In genomic region chr5:30668637-30669495, GRCm38 (mm10) we compare ENCODE assay signal across 10 mouse cellular contexts. TPM values are rescaled to one million over a fixed set of nuclear protein-coding genes. Genes with fewer than 3 reads are reported as not detected.
A peak's percentile ranks its signal among the peaks of the same experiment; 100 is the strongest.
DNase-seq lines count a peak whose midpoint lies in the region; ATAC-seq and TF ChIP-seq lines count a peak whose summit lies in the region.
"Had no signal": no experiment of that assay in that cellular context is flagged by ENCODE, and none has a peak within 500 bp of the region (broad histone marks: within the 10 kb centered on the region; RNA-seq: fewer than 3 reads in every experiment).

No protein-coding gene starts in this region.

- no peak overlapping the region for H3K9ac ChIP-seq in kidney, embryonic 16.5 days (replicated peaks; ENCODE audit: low read length)
- H3K9ac ChIP-seq in embryonic facial prominence, embryonic 13.5 days = no peak overlapping the region
- H3K9ac ChIP-seq in liver, embryonic 15.5 days = peak overlapping the region; percentile 98

- no peaks in the 10 kb centered on the region for H3K27me3 ChIP-seq in kidney, embryonic 16.5 days (ENCODE audit: insufficient read depth, low read length)
- no peaks in the 10 kb centered on the region for H3K27me3 ChIP-seq in G1E (ENCODE audit: insufficient read depth, low read length)
- no peaks in the 10 kb centered on the region for H3K27me3 ChIP-seq in embryonic facial prominence, embryonic 13.5 days
- H3K27me3 ChIP-seq in liver, embryonic 15.5 days = no peaks in the 10 kb centered on the region
- H3K27me3 ChIP-seq in thymus, adult 2 months (ENCODE audit: control insufficient read depth, insufficient read depth, low read length) = no peaks in the 10 kb centered on the region

- WGBS in kidney, embryonic 16.5 days = 89% methylated on average over 9 of the region's 9 CpGs
- WGBS in embryonic facial prominence, embryonic 13.5 days = 86% methylated on average over 9 of the region's 9 CpGs
- 80% methylated on average over 9 of the region's 9 CpGs for WGBS in liver, embryonic 15.5 days (ENCODE audit: insufficient replicate concordance)
- 97% methylated on average over 9 of the region's 9 CpGs for WGBS in thymus, adult 2 months

- H3K4me1 ChIP-seq in kidney, embryonic 16.5 days (ENCODE audit: insufficient read depth, low read length) = peaks cover 22% of the 10 kb centered on the region
- peaks cover 47% of the 10 kb centered on the region for H3K4me1 ChIP-seq in G1E (ENCODE audit: insufficient read depth, low read depth, low read length)
- peaks cover 21% of the 10 kb centered on the region for H3K4me1 ChIP-seq in embryonic facial prominence, embryonic 13.5 days
- H3K4me1 ChIP-seq in liver, embryonic 15.5 days (replicated peaks) = peaks cover 38% of the 10 kb centered on the region
- peaks cover 4% of the 10 kb centered on the region for H3K4me1 ChIP-seq in thymus, adult 2 months (replicated peaks; ENCODE audit: control insufficient read depth, insufficient read depth, low read length)

- no peak overlapping the region for H3K27ac ChIP-seq in kidney, embryonic 16.5 days (ENCODE audit: low read length)
- H3K27ac ChIP-seq in embryonic facial prominence, embryonic 13.5 days = no peak overlapping the region
- peak overlapping the region; percentile 38 for H3K27ac ChIP-seq in liver, embryonic 15.5 days (replicated peaks)
- no peak overlapping the region for H3K27ac ChIP-seq in thymus, adult 2 months (ENCODE audit: control insufficient read depth, insufficient read depth, low read length)

- TF ChIP-seq POLR2A in thymus, adult 2 months (IDR thresholded peaks at IDR 0.05; ENCODE audit: control insufficient read depth, extremely low read depth, insufficient read depth, low read length, poor library complexity) = no peak

- peak overlapping the region; percentile 60 for H3K4me2 ChIP-seq in kidney, embryonic 16.5 days (replicated peaks; ENCODE audit: low read depth, low read length)
- H3K4me2 ChIP-seq in embryonic facial prominence, embryonic 13.5 days = peak overlapping the region; percentile 75
- H3K4me2 ChIP-seq in liver, embryonic 15.5 days = peak overlapping the region; percentile 80

- peaks cover 32% of the 10 kb centered on the region for H3K36me3 ChIP-seq in kidney, embryonic 16.5 days (ENCODE audit: insufficient read depth, low read length)
- peaks cover 62% of the 10 kb centered on the region for H3K36me3 ChIP-seq in G1E (replicated peaks)
- peaks cover 40% of the 10 kb centered on the region for H3K36me3 ChIP-seq in embryonic facial prominence, embryonic 13.5 days
- H3K36me3 ChIP-seq in liver, embryonic 15.5 days (replicated peaks) = peaks cover 62% of the 10 kb centered on the region
- H3K36me3 ChIP-seq in thymus, adult 2 months (ENCODE audit: control insufficient read depth, insufficient read depth, low read length) = peaks cover 20% of the 10 kb centered on the region

- no peak for ATAC-seq in kidney, embryonic 16.5 days (ENCODE audit: low FRiP score, low TSS enrichment)
- no peak for ATAC-seq in G1E (ENCODE audit: extremely low read depth, insufficient number of reproducible peaks, low FRiP score, poor library complexity, severe bottlenecking)
- ATAC-seq in embryonic facial prominence, embryonic 13.5 days (ENCODE audit: insufficient number of reproducible peaks, insufficient read depth, low FRiP score, low TSS enrichment, low read depth) = no peak
- ATAC-seq in liver, embryonic 15.5 days (ENCODE audit: insufficient read depth) = no peak

- H3K9me3 ChIP-seq in kidney, embryonic 16.5 days (ENCODE audit: low read length) = no peaks in the 10 kb centered on the region
- H3K9me3 ChIP-seq in G1E (replicated peaks) = no peaks in the 10 kb centered on the region
- no peaks in the 10 kb centered on the region for H3K9me3 ChIP-seq in embryonic facial prominence, embryonic 13.5 days
- no peaks in the 10 kb centered on the region for H3K9me3 ChIP-seq in liver, embryonic 15.5 days (replicated peaks)

- TF ChIP-seq CTCF in G1E (IDR thresholded peaks at IDR 0.05; ENCODE audit: low read depth, low read length) = no peak
- TF ChIP-seq CTCF in thymus, adult 2 months (IDR thresholded peaks at IDR 0.05; ENCODE audit: borderline replicate concordance, control insufficient read depth, extremely low read depth, insufficient read depth, low read length, poor library complexity) = no peak

- no peak for DNase-seq in kidney, postnatal 10 days
- no peak for DNase-seq in G1E (ENCODE audit: low spot score)
- no peak for DNase-seq in thymus, adult 2 months
- DNase-seq in adrenal gland, adult 18-20 months (ENCODE audit: low spot score in 2 of 2) = no peak
- DNase-seq: adrenal gland, postnatal 25 days; kidney, adult 9 months had no signal

- H3K4me3 ChIP-seq in kidney, embryonic 16.5 days (ENCODE audit: low read length) = peak overlapping the region; percentile 93
- H3K4me3 ChIP-seq in G1E (ENCODE audit: low read depth, low read length) = peak overlapping the region; percentile 93; the same call in 1 of the 2 replicates
- H3K4me3 ChIP-seq in embryonic facial prominence, embryonic 13.5 days = peak overlapping the region; percentile 68; the same call in 1 of the 2 replicates
- H3K4me3 ChIP-seq in liver, embryonic 15.5 days (replicated peaks) = peak overlapping the region; percentile 96
- no peak overlapping the region for H3K4me3 ChIP-seq in thymus, adult 2 months (ENCODE audit: control insufficient read depth, insufficient read depth, low read length)

RNA-seq across cellular contexts. Expression of gene Cenpa, which starts 2.3 kb away (rescaled TPM):
- 266 and 282 TPM in 2 replicates for polyA plus RNA-seq in kidney, embryonic 16.5 days (2015; fragmentation: Nextera tagmentation; extraction: Ambion mirVana)
- 165 and 203 TPM in 2 replicates for total RNA-seq in G1E (2014; fragmentation: Nextera tagmentation)
- total RNA-seq in G1E (2017) = 113 and 114 TPM in 2 replicates
- polyA plus RNA-seq in G1E (2012) = 307 and 368 TPM in 2 replicates
- 270 and 318 TPM in 2 replicates for polyA plus RNA-seq in embryonic facial prominence, embryonic 13.5 days (2015; fragmentation: Nextera tagmentation; extraction: Ambion mirVana)
- 180 and 194 TPM in 2 replicates for polyA plus RNA-seq in liver, embryonic 15.5 days (2015; fragmentation: Nextera tagmentation; extraction: Ambion mirVana)
- 161 and 208 TPM in 2 replicates for polyA plus RNA-seq in thymus, adult 2 months (2012; rRNA removed)
- total RNA-seq in adrenal gland, adult 18-20 months (2021) = 1 to 10 TPM; 6.5 to 7.6 TPM

RNA-seq across cellular contexts. Expression of gene Slc35f6, which starts 21.1 kb away (rescaled TPM):
- 31.0 and 33.9 TPM in 2 replicates for polyA plus RNA-seq in kidney, embryonic 16.5 days (2015; fragmentation: Nextera tagmentation; extraction: Ambion mirVana)
- total RNA-seq in G1E (2014; fragmentation: Nextera tagmentation) (10.1 and 10.6 TPM in 2 replicates), G1E (2017) (11.9 and 13.0 TPM in 2 replicates)
- 14.2 and 15.3 TPM in 2 replicates for polyA plus RNA-seq in G1E (2012)
- polyA plus RNA-seq in embryonic facial prominence, embryonic 13.5 days (2015; fragmentation: Nextera tagmentation; extraction: Ambion mirVana) = 25.0 and 26.6 TPM in 2 replicates
- polyA plus RNA-seq in liver, embryonic 15.5 days (2015; fragmentation: Nextera tagmentation; extraction: Ambion mirVana) = 10.7 and 11.6 TPM in 2 replicates
- polyA plus RNA-seq in thymus, adult 2 months (2012; rRNA removed) = 71.8 and 88.0 TPM in 2 replicates
- total RNA-seq in adrenal gland, adult 18-20 months (2021) = 10 to 100 TPM; 38.7 to 43.8 TPM

RNA-seq across cellular contexts. Expression of gene Dpysl5, which starts 42.5 kb away (rescaled TPM):
- 5.4 and 7.1 TPM in 2 replicates for polyA plus RNA-seq in kidney, embryonic 16.5 days (2015; fragmentation: Nextera tagmentation; extraction: Ambion mirVana)
- total RNA-seq in G1E (2014; fragmentation: Nextera tagmentation) (not detected in 2 replicates), G1E (2017) (under 0.01 and 0.49 TPM in 2 replicates)
- not detected in 2 replicates for polyA plus RNA-seq in G1E (2012)
- polyA plus RNA-seq in embryonic facial prominence, embryonic 13.5 days (2015; fragmentation: Nextera tagmentation; extraction: Ambion mirVana) = 7.5 and 10.4 TPM in 2 replicates
- polyA plus RNA-seq in liver, embryonic 15.5 days (2015; fragmentation: Nextera tagmentation; extraction: Ambion mirVana) = 0.29 and 0.52 TPM in 2 replicates
- polyA plus RNA-seq in thymus, adult 2 months (2012; rRNA removed) = 0.75 and 0.92 TPM in 2 replicates
- total RNA-seq in adrenal gland, adult 18-20 months (2021) = 1 to 10 TPM; 1.7 to 1.8 TPM
- total RNA-seq: liver, adult 2 months had no signal
